Mouse (Mus musculus) heart, adult 2 months (tissue): ENCODE measurements around the gene Dkc1.

ENCODE experiments used
- CTCF ChIP-seq: fragments of 200-600 bp; IDR thresholded peaks from 2 replicates; pipeline ENCODE4 v1.8.1; 2022; ENCODE audit warnings: antibody characterized with exemption, mild to moderate bottlenecking, moderate library complexity
- EP300 ChIP-seq: fragments of 200-500 bp; IDR thresholded peaks from 2 replicates; pipeline ENCODE4 v1.6.1; 2011; ENCODE audit warnings: low read depth, low read length, control low read depth; ENCODE audit not compliant: insufficient read depth
- POLR2A ChIP-seq: fragments of 200-500 bp; IDR thresholded peaks from 2 replicates; pipeline ENCODE4 v1.6.1; 2011; ENCODE audit warnings: mild to moderate bottlenecking, low read depth, low read length, control low read depth; ENCODE audit not compliant: insufficient read depth

GRCm38 (mm10) chrX:75137729-75138128, 42.1 kb downstream of the Dkc1 start:
- TF ChIP-seq EP300, result no peak
- TF ChIP-seq CTCF, result no peak
- TF ChIP-seq POLR2A, result no peak
